Mouse (Mus musculus): ENCODE measurements at regions not wholly inside any gene's neighbourhood (a gene's known extent, or its start where the extent isn't known, plus 50 kb on each side); places are given as distances from the start of the nearest gene placed in this dataset.

DNA sequence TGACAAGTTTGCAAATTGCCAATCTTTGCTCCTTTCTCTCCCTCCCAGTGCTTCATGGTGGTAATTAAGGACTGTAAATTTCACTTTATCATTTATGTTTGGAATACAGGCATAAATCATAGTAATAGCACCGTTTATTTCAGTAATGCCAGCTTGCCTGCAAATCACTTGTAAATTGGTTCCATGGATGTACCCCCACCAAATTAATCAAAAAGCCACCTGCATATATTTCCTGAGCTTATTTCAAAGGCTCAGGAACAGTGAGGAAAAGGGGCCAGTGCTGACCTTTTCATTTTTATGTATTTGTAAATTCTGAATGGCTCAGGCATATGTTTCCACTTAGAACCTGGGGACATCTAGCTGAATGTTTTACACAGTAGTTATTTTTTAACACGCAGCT is 115.0 kb downstream of the D3Ertd751e start:
- DNase-seq: no peak

DNA sequence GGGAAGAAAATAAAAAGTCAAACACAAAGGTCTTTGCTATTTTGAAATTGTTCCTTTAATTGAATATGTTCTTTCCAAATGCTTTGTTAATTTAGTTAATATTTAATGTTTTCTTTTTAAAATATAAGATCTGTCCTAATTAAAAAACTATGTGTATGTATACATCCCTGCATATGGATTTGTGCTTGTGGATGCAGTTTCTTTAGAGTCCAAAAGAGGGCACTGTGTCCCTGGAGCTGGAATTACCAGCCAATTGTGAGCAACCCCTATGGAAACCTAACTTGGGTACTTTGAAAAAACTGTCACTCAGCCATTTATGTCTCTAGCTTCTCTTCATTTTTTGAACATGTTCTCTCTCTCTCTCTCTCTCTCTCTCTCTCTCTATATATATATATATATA is 120.3 kb downstream of the D3Ertd751e start:
- no peak for DNase-seq

- no peak for DNase-seq
These were observed 166.5 kb downstream of the D3Ertd751e start for GRCm38 (mm10) chr3:41908952-41909351.

DNA sequence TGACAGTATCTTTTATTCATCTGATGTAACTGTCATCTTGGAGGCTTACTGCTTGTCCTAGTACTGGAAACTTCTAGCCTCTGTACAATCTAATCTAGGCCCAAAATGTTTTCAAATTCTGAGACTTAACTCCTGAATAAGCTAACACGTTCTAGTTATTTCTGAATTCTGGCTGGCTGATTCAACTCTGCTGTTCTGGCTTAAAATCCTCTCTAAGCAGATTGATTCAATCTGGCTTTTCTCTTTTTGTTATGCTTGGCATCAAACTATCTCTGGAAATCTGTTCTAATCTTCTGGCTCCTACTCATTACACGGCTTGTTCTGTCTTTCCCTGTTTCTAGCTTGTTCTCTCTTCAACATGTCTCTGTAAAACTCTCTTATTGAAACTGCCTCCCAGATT is 170.8 kb downstream of the D3Ertd751e start:
- no peak for DNase-seq

- no peak for DNase-seq
These were observed 197.4 kb downstream of the D3Ertd751e start for GRCm38 (mm10) chr3:41939843-41940242.

GRCm38 (mm10) chr3:41942964-41943363 is 200.6 kb downstream of the D3Ertd751e start:
- no peak for DNase-seq

DNA sequence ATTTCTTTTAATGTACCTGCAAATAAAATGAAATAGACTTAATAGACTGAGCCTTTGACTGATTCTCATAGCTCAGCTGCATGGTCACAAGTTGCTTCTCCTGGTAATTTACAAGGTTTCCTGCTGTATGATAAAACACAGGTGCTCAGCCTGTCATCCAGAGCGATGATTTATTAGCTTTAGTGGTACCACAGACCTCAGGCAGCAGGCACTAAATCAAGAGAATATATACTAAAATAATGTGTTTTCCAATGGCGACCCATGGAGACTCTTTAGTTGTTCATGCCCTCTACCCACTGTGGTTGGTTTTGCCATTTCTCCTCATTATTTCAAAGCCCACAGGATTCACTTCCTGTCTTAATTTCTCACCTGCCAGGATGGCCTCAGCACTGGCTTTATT is 207.0 kb downstream of the D3Ertd751e start:
- no peak for DNase-seq

- DNase-seq: no peak
These were observed 215.0 kb downstream of the D3Ertd751e start for GRCm38 (mm10) chr3:41957385-41957784.

- DNase-seq: no peak
These were observed 217.8 kb downstream of the D3Ertd751e start for GRCm38 (mm10) chr3:41960209-41960608.

DNA sequence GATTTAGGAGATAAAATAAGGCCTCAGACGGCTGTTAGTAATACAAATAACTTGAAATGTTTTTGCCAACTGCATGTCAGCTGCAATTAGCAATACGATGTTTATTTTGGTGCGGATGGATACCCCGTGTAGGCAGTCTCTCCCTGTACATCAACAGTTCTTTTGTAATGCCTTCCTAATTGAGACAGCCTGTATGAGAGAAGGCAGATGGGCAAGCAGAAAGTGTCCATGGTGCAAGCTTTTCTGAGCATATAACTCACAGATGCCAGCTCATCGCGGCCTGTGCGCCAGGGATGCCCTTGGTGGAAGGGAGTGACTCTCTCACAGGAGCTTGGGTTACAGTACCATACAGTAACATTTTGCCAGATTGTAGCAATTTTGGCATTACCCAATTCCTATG is 220.5 kb downstream of the D3Ertd751e start:
- no peak for DNase-seq

GRCm38 (mm10) chr3:42006672-42007265 is 264.4 kb downstream of the D3Ertd751e start:
- no peak for DNase-seq

DNA sequence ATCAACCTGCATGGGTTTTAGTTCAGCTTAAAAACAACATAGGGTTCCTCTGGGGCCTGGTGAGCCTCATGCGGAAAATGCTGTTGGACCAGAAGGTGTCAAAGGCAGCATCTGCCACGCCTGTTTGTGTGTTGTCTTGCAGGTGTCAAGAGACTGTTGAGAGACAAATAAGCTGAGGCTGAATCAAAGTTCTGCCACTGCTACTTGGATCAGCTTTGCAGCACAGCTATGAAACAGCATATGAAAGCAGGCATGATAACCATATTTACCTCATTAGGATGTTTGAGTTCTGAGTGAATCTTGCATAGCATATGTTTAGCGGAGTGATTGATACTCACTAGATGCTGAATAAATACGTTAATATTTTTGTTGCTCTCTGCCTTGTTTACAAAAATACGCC is 280.8 kb downstream of the D3Ertd751e start:
- no peak for DNase-seq

DNA sequence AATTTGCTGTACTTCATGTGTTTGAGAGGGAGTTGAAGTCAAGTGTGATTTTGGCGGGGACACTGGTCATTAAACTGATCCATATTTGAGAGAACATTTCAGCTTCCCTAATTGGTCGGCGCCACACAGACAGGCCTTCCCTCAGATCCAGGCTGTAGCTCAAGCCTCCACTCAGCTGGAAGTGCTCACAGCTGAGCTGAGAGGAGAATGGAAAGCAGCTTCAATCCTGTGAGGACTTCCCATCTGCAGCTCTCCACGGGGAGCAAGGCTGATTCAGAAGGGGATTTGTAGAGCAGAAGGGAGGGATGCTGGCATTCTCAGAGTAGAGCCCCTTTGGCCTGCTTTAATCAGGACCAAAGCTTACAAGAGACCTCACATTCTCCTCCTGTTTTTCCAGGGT is 297.2 kb downstream of the D3Ertd751e start:
- DNase-seq: no peak

GRCm38 (mm10) chr3:42040270-42040812 is 297.9 kb downstream of the D3Ertd751e start:
- DNase-seq: no peak

GRCm38 (mm10) chr3:42040959-42041358 is 298.5 kb downstream of the D3Ertd751e start:
- DNase-seq: no peak

- DNase-seq: no peak
These were observed 315.0 kb downstream of the D3Ertd751e start for GRCm38 (mm10) chr3:42057286-42057868.

DNA sequence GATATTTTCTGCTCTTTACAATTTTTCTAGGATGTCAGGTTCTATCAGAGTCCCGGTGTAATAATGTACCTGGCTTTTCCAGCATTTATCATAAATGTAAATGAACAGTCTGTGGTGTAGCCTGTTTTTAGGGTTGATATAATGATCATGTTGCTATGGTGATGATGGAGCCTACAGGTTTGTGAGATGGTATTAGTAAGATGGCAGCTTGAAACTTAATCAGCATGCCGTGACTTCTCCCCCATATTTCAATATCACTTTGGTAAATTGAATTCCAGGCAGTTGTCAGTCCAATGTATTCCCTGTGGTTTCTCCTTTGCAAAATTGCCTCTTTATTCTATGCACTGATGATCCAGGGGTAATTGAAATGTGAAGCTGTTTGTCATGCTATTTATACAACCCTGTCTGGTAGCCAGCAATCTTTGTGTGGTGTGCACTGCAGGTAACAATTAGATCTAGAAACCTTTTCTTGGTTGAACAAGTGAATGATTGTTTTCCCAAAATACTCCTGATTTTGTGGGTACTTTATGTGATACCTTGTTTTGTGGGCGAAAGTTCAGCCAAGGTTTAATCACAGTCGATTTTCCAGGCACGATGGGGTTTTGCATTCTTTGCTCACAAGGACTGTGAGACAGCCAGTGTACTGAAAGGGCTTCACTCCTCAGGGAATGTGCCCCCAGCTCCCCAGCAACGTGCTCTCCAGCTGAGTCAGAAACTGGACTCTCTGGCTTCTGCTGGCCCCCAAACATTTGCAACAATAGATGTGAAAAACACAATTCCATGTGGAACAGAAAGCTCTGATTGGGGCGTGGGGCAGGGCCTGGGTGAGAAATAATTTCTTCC is 322.9 kb downstream of the D3Ertd751e start:
- DNase-seq: no peak

DNA sequence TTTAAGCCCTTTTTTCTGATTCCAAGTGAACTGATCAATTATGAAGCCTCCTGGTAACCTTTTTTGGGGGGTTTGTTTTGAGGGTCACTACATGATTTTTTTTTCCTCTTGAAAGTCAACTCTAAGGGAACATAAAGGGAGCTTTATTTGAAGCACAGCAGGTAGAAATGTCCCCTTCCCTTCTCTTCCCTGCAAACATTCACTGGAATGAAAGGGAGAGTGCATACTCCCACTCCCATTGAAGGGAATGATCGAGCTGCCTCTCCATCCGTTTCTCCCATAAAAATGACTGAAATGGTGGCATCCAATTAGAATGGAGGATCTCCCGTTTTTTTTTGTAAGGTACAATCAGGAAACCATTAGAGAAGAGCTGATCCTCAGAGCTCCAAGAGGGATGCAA is 323.6 kb downstream of the D3Ertd751e start:
- DNase-seq: no peak

DNA sequence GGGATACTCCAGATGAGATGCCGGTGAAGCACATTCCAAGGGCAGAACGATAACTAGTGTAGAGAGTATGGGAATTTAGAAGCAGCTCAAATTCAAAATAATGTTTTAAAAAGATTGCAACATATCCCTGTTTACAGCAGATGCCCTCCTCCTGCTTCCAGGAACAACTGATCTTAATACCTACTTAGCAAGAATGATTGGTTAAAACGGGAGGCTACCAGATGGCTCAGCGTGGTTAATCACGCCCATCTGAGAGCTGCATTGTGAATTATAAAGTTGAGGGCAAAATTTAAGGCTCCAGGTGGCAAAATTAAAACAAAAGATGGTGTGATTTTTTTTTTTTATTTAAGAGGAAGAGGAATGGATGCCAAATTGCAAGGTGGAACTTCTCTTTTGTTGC is 324.6 kb downstream of the D3Ertd751e start:
- no peak for DNase-seq

DNA sequence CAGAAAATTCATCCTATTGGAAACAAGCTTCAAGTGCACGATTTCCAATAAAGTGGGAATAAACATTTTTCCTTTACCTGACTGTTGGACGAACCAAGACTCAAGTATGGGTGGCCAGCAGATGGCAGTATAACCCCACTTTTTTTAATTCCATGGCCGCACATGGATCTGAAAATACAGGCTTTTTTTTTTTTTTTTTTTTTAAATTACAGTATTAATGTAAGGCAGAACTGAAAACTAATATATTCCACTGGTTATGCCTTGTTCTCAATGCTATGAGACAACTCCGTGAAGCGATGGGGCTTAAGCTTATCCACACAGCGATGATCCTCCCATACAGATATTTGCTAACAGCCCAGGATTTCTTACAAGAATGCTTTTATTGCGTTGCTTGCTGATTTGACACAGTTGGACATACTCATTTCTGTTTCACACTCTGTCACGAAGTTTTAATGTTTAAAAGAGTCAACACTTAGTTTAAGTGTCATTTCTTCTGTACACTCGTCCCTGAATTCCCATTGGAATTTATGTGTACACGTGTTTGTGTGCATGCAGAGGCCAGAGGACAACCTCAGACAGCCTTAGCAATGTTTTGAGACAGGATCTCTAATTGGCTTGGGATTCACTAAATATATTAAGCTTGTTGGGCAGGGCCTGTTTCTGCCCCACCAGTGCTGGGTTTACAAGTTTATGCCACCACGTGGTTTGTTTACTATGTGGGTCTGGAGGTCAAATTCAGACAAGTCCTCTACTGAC is 332.3 kb downstream of the D3Ertd751e start:
- no peak for DNase-seq

DNA sequence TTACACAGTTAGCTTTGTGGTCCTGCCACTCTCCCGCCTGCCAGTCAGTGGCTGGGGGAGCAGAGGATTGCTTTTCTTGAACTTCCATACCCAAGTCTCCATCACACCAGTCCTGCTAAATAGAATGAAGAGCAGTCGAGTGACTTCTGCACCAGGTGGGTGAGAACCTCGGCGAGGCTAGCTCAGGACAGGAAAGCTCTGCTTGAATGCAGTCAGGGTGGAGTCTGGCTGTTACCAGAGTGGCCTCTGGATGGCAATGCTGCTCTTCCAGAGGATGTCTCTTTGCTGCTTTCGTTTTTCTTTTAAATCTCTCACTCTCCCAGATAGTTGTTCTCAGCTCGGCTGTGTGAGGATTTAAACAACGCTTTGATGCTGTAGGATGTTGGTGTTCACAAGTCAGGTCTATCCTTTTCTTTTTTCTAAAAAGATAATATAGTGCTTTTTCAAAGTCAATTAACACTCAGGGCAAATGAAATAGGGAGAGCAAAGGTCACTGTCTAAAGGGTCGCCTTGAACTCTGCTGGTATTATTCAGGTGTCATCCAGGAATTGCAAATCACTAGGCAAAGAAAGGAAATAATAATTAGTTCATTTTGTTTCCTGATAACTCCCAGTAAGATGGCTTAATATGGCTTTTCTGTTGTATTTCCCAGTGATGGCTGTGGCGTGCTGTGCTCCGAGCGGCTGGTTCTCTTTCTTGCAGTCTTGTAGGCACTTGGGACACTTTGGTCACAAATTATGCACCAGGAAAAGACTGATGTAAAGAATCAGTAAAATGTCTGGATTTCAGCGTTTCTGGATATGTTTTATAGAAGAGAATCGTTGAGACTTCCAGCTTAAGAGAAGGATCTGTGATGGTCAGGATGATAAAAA is 368.8 kb downstream of the D3Ertd751e start:
- DNase-seq: peak; percentile 23 to 29
